Mouse (Mus musculus) CD4-positive helper T cell, adult 2 months (primary cell): ENCODE measurements around the gene Maco1.
A peak's percentile ranks its signal among the peaks of the same experiment; 100 is the strongest.

Experiments
- DNase-seq: peaks from one replicate; pipeline ENCODE4 v3.0.0-alpha.2; 2012; ENCODE audit warnings: low read depth, missing footprints, low spot score

Maco1 gene

DNA sequence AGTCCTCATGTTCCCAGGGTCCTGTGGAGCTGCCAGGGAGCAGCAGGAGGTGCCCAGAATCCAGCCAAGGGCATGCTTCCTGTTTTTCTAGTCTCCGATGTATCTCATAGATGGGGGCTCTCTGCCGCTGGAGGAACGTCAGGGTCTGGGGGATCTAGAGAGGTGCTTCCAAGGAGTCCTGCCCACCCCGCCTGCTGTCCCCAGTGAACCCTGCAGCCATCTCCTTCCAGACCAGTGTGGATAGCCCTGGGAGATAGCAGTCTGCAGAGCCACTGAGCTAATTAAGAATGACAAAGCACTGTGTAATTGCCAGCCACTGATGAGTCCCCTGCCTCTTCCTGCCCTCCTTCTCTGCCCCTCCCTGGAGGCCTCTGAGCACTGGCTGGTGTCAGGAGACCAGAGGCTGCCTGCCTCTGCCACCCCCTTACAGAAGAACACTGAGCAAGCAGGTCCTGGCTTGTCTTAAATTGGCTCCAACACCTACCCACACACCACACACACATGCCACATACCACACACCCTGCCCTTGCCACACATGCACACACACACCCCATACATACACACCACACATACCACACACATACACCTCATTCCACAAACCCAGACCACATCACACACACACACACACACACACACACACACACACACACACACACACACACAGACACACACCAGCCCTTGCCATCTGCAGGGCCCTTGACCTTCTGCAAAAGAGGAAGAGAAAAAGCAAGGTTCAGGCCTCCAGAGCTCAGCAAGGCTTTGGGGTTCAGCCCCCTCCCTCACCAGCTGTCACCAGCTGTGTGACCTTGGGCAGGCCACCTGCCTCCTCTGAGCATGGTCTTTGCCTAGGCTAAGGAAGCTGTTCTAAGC, 80.1 kb downstream of the Maco1 start:
- DNase-seq, result peak; percentile 54

DNA sequence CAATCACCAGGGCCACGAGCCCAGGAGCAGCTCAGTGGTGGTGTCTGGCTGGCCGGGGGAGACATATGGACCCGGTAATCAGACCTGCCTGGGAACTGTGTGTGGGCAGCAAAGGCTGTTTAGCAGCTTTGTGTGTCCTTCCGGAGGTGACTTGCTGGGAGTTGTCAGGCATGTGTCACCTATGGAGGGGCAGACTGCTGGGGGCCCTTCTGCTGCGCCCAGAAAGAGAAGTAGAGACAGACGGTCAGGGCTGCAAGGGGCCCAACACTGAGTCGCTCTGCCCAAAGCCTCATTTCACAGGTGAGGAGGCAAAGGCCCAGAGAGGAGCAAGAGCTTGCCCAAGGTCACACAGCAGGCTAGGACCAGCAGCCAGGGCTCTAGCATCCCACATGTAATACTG, 83.3 kb downstream of the Maco1 start:
- no peak for DNase-seq

DNA sequence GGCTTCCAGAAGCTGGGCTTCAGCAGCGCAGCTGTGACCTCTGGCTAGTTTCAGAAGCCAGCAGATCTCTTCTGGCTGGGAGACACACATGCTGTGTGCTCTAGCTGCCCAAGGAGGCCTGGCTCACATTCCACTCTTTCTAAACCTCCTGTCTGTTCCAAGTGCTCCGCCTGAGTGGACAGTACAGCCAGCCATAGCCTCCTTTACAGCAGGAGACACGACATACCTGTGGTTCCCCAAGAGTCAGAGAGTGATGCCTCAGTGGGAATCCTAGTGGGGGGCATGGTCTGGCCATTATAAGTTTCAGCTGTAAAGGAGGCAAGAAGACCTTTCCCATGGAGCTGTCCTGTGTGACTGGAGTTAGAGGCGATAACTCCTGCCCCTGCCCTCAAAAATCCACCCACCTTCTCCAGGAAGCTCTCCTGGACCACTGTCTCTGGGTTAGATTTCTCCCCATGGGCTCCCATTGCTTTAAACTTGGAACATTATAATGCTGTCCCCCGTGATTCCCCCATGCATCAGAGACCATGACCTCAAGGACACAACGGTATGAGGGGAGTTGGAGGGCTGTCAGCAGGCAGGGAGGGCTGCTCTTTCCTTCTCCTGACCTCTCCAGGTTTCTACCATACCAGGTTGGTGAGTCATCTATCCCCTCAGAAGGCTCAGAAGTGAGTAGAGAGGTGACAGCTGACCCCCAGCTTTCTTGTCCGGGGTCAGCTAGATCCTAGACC, 83.9 kb downstream of the Maco1 start:
- no peak for DNase-seq

DNA sequence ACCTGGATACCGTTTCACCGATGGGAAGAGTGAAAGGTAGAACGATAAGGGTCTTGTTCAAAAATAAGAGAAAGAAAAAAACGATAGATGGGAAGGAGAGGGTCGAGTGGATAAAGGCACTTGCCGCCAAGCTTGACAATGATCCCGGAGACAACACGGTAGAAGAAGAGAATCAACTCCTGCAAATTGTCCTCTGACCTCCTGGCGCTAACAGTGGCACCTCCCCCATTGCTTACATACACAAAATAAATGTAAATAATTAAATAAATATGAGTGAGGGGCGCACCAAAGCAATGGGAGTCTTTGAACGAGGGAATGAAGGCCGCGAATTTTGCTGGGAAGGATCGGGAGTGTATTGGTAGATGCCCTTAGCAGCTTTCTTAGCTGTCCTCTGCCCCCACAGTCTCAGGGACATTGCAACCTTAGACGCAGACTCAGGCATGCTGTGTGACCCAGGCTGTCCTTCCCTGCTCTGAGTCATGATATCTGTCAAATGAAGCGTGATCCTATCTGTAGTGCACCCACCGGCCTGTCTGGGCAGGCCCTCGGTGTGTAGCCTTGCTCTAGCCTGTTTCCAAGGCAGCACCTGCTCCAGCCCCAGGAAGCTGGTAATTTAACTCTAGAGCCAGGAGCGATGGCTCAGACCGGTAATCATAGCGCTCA, 84.8 kb downstream of the Maco1 start:
- no peak for DNase-seq

DNA sequence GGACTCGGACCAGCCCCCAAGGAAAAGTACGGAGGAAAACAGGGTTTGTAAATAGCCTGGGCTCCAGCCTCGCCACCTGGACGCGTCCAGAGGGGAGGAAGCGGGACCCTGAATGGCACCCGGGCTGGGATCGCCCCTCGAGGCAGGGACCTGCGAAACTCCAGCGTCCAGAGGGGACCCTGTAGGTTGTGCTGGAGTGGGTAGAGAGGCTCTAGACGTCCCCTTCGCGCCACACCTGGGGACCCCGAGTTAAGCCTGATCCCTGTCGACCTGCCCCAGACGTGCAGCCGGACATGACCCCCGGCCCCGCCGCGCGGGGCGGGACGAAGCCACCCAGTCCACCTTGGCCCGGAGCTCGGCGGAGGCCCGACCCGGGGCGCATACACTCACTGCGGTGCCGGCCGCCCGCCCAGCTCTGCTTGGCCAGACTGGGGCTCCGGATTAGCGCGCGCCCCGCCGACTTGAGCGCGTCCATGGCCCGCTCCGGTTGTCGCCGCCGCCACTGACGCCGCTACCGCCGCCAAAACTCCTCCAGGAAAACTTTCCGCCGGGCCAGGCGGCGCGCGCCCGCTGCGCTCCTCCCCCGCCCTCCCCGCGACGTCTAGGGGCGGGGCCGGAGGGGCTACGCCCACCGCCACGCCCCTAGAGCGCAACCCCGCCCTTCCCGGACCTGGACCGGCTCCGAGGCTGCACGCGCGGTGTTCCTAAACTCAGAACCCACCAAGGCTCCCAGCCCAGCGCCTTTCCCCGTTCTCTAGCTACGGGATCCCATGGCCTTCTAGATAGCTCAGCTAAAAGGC, 85.5 kb downstream of the Maco1 start, which contains the start of gene Ldlrap1:
Gene Ldlrap1, minus strand, starts transcription at position 599 of the 800 bp plus-strand sequence.
- peak; percentile 89 for DNase-seq

DNA sequence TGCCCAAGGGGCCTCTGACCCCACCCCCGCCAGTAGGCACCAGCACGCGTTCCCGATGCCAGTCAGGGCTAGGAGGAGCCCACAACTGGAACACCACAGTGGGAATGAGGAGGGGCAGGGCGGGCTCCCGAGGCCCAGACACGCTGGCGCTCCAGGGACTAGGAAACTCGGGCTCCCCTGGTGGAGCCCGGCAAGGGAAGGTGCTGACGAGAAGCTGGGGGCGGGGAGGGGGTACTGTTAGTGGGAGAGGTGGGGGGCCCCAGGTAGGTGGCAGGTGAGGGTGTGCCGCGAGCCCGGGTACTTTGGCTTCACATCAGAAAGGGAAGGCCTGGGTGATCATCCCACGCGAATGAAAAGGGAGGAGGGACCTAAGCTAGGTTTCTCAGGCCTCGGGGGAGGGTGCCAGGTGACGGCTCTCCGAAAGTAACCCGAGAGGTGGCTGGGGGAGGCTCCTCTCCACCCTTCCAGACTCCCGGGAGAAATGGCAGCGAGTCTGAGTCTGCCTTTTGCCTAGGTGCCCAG, 86.2 kb downstream of the Maco1 start:
- DNase-seq, result peak; percentile 61

DNA sequence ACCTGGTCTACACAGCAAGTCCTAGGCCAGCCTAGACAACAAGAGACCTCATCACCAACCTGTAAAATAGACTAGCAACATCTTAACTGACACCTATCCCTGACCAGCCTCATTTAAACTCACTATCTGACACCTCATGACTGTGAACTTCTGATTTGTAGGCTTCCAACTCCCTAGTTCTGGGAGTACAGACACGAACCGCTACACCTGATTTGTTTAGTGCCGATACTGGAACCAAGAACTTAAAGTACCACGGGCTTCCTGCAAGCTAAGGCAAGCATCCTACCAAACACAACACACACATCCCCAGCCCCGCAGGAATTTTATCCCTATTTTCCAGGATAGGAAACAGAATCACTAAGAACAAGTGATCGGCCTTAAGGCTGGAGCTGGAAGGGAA, 86.9 kb downstream of the Maco1 start:
- no peak for DNase-seq

DNA sequence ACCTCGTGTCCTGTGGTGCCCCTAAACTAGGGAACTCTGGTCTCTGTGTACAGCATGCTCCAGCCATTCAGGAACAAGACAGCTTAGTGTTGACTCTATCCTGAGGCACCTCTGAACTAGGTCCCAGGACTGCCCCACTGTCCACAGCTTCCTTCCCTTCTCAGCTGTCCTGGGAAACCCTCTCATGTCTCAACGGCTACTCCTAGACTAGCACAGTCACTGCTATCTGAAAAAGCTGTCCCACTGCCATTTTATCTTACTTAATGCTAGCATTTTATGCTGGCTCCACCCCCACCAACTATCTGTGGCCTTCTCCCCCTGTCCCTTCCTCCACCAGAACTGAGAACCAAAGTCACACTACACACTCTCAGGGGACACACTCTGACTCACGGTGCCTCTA, 88.8 kb downstream of the Maco1 start:
- DNase-seq, result no peak

DNA sequence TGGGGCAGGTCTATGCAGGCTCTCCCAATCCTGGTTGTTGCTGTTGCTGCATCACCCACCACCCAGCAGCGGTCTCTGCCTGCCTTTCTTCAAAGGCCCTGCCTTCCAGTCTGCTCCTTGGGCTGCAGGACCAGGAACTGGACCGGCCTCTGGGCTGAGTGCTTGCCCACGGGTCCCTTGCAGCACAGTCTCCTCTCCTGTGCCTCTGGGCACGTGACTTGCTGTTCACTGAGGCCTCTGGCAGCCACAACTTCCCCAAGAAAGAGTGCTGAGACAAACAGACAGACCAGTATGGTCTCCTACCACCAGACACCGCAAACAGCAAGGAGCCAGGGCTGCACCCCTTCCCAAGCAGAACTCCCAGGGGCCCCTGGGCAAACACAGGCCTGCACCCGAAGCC, 90.8 kb downstream of the Maco1 start:
- DNase-seq, result no peak

DNA sequence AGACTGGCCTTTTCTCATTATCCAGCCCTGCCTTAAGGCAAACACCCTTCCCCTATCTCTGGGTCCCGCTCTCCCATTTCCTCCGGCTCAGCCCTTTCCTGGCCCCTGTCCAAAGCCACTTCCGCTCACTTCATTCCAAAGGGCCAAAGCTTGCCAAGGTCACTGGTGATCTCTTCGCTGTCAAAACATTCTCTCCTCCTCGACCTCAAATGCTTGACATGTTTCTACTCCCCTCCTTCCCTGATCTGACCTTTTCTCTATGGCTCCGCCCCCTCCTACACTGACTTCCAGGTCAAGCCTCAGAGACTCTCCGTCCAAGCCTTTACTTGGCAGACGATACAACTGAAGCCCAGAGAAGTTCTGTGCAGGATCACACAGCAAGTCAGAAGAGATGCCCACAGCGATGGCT, 92.3 kb downstream of the Maco1 start:
- no peak for DNase-seq

DNA sequence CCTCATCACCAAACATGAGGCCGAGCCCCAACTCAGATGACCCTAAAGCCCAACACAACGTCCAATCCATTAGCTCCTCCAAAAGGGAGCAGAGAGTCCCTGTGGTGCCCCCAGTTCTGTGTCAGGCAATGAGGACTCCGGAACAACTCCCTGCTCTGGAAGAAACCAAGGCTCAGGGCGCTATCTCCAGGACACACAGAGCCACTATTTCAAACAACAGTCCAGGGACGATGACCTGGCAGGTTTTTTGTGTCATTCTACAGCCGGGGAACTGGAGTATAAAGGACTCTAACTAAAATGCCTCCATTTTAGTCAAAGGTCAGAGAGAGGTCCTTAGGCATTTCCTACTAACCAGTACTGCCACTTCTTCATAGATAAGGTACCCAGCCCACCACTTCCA, 92.9 kb downstream of the Maco1 start:
- DNase-seq, result no peak

DNA sequence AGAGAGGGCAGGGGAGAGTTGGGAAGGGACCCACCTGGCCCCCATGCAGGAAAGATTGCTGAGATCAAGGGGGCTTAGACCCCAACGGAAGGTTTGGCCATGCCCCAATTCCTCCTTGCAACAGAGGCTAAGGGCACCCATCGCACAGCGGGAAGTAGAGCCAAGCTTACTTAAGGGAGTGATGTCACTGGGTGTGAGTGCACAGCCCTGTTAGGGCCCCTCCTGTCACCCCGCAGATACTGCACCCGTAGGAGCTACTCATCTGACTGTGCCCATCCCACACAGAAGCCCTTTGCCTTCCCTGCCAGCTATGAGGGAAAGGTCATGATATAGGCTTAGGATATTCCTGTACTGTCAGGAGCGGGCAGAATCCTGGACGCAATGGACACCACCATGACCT, 93.6 kb downstream of the Maco1 start:
- no peak for DNase-seq

DNA sequence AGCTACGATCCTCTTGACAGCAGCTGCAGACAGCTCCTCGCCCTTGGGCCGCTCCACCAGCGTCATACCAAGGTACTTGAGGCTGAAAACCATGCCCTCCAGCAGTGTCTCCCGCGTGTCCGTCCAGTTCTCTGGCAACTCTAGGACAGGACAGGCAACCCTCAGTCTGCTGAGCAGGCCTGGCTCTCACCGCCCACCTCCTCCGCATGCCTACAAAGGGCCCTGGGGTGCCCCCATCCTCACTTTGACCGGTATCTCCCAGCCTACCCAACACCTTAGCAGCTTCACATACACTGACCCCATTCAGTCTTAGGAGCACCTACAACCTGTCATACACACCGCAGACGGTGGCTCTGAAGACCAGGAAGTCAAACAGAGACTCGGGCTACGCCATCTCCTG, 94.2 kb downstream of the Maco1 start:
- no peak for DNase-seq

DNA sequence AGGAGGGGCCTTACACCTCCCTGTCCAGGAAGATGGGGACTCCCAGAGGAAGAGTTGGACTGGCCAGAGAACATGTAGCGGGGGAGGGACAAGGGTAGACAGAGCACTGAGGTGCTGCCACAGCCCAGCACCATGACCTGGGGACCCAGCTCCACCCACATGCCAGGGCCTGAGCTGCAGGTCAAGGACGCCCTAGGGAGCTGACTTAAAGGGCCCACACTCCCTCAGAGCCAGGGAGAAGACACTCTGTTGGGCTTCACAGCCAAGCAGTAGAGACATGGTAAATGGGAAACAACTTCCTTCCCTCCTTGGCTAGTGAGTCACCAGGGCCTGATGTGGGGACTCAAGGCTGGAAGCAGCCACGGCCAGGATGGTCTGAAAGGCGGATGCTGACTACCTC, 94.8 kb downstream of the Maco1 start:
- DNase-seq, result no peak

DNA sequence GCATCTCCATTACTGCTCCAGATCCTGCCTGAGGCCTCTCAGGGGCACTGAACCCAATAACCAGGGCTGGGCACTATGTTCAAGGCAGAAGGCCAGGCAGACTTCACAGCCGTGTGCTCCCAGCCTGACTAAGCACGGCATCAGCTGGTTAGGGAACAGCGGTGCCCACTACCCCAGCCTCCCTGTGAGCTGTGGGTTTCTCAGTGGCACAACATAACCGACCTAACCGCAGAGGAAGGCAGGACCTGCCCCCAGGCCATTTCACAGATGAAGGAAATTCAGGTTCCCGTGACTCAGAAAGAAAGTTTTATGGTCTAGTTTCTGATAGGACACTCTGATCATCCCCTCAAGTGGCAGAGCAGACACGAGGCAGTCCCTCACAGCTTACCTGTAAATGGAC, 96.2 kb downstream of the Maco1 start:
- DNase-seq, result peak; percentile 52

DNA sequence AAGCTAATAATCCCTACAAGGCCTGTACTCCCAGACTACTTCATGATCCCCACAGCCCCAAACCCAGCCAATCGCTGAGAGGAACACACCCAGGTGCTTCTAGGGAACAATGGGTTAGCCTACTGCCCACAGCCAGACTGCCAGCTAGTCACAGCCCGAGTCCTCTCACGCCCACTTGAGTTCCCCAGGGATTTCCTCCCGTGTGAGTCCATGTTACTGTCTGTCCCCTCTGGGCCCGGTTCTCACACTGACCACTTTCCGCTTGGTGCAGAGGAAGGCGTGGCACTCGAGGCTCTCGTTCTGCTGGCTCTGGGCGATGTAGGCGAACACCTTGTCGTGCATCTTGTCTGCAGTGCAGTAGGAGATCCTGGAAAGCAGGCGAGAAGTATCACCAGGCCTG, 98.2 kb downstream of the Maco1 start:
- no peak for DNase-seq

DNA sequence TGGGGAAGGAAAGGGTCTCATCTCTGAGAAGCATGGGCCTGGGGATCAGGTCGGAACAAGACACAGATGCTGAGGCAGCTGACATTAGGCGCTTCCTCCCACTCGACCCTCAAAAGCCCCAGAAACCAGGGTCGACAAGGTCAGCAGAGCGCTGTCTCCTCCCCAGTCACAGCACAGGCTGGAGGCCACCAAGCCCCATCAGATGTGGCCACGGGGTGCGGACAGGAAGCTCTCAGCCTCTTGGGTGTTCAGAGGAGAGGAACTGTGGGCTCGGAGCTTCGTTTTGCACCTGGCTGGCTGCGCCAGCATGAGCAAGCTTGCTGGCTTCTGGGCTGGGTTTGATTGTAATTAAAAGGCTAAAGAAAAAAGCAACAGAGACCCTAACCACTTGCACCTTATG, 98.8 kb downstream of the Maco1 start:
- DNase-seq, result no peak

DNA sequence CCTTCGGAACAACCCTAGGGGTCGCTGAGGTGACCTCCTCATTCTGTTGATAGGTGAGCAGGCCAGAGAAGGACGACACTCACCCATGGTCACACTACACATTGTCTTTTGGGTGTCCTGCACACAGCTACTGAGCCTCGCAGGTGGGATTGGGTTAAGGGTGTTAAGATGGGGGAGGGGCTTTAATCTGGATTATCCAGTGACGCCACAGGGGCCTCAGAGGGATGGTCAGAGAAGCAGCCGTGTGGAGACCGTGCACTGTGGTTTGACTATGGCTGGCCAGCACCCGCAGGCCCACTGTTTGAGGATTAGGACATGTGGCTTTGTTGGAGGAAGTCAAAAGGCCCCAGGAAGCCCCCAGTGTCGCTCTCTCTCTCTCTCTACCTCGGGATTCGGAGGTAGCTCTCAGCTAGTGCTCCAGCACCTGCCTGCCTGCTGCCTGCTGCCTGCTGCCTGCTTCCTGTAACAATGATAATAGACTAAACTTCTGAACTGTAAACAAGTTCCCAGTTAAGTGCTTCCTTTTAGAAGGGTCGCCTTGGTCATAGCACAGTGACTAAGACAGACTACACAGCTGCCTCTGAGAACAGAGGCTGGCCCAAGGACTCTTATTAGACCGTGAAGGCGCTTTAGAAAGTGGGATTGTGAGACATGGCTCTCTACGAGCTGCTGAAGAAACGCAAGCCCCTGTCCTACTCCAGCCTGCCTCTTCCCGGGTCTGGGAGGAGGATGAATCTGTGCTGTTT, 99.5 kb downstream of the Maco1 start:
- no peak for DNase-seq

DNA sequence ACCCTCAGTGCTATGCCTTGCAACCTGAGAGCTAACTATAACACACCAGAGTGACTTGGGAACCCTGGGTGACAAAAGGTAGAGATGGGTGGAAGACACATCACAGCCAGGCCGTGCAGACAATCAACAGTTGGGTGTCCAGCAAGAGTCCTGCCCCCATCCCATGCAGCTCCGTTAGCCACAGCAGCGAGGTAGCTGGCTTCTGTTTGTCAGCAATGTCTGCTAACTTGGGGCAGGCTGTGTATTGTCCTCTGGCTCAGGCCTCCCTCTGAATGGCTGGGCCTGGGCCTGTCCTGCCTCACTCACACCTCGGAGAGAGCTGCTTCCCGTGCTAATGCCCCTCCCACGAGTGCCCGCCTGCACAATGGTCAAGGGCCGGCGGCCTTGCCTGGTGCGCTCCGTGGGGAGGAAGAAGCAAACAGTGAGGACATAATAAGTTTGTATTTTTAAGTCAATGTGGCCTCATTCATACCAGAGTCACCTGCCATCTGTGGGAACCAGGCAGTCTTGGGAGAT, 100.2 kb downstream of the Maco1 start:
- DNase-seq, result no peak
